Mouse (Mus musculus): Measurements from ENCODE around the gene Kndc1. TPM values are rescaled to one million over a fixed set of nuclear protein-coding genes. Genes with fewer than 3 reads are reported as not detected.
A peak's percentile ranks its signal among the peaks of the same experiment; 100 is the strongest.

The Kndc1 gene
- polyA plus RNA-seq, 1 experiment = 0.02 TPM

- Histone ChIP-seq H3K27ac (ENCODE audit: insufficient read depth, low read depth, low read length) (no peak overlapping the region), H3K4me3 (ENCODE audit: insufficient read depth, low read depth, low read length) (no peak overlapping the region), H3K36me3 (ENCODE audit: control insufficient read depth, insufficient read depth, low read length) (no peaks in the 10 kb centered on the region), H3K4me1 (ENCODE audit: control insufficient read depth, insufficient read depth, low read length) (no peaks in the 10 kb centered on the region), H3K27me3 (replicated peaks; ENCODE audit: control insufficient read depth, insufficient read depth, low read length) (peaks cover 2% of the 10 kb centered on the region; the same call in 1 of the 2 replicates)
- TF ChIP-seq POLR2A (IDR thresholded peaks at IDR 0.05; ENCODE audit: low read depth, low read length) (no peak), CTCF (conservative IDR thresholded peaks at IDR 0.05; ENCODE audit: insufficient read depth, insufficient read length, low read depth, low read length) (no peak)
- 74% methylated on average over 16 of the region's 16 CpGs for WGBS
- DNase-seq = no peak
Measured at GRCm38 (mm10) chr7:139940476-139941209, 46.1 kb downstream of the Kndc1 start.

GRCm38 (mm10) chr7:139943674-139944281 is 49.3 kb downstream of the Kndc1 start, which contains the start of gene Utf1:
Utf1 (plus strand) TSS chr7:139943789.
- 1% methylated on average over 59 of the region's 59 CpGs for WGBS
- no peaks in the 10 kb centered on the region for H3K4me1 ChIP-seq (ENCODE audit: control insufficient read depth, insufficient read depth, low read length)
- no peak within 1 kb of the TSS for H3K27ac ChIP-seq (ENCODE audit: insufficient read depth, low read depth, low read length)
- H3K4me3 ChIP-seq (ENCODE audit: insufficient read depth, low read depth, low read length) = peak within 1 kb of the TSS; percentile 18; the same call in 1 of the 2 replicates
- no peaks in the 10 kb centered on the region for H3K36me3 ChIP-seq (ENCODE audit: control insufficient read depth, insufficient read depth, low read length)
- DNase-seq = peak; percentile 17
- TF ChIP-seq POLR2A (IDR thresholded peaks at IDR 0.05; ENCODE audit: low read depth, low read length) = no peak
- no peak for TF ChIP-seq CTCF (conservative IDR thresholded peaks at IDR 0.05; ENCODE audit: insufficient read depth, insufficient read length, low read depth, low read length)
- peaks cover 2% of the 10 kb centered on the region; the same call in 1 of the 2 replicates for H3K27me3 ChIP-seq (replicated peaks; ENCODE audit: control insufficient read depth, insufficient read depth, low read length)

- Histone ChIP-seq H3K27me3 (replicated peaks; ENCODE audit: control insufficient read depth, insufficient read depth, low read length) (peaks cover 2% of the 10 kb centered on the region; the same call in 1 of the 2 replicates), H3K36me3 (ENCODE audit: control insufficient read depth, insufficient read depth, low read length) (no peaks in the 10 kb centered on the region), H3K4me3 (ENCODE audit: insufficient read depth, low read depth, low read length) (peak overlapping the region; percentile 18; the same call in 1 of the 2 replicates), H3K27ac (ENCODE audit: insufficient read depth, low read depth, low read length) (no peak overlapping the region), H3K4me1 (ENCODE audit: control insufficient read depth, insufficient read depth, low read length) (no peaks in the 10 kb centered on the region)
- DNase-seq = no peak
- no peak for TF ChIP-seq CTCF (conservative IDR thresholded peaks at IDR 0.05; ENCODE audit: insufficient read depth, insufficient read length, low read depth, low read length)
- no peak for TF ChIP-seq POLR2A (IDR thresholded peaks at IDR 0.05; ENCODE audit: low read depth, low read length)
- 10% methylated on average over 68 of the region's 68 CpGs for WGBS
Measured at GRCm38 (mm10) chr7:139944291-139945240, 50.1 kb downstream of the Kndc1 start.

- no peak overlapping the region for H3K4me3 ChIP-seq (ENCODE audit: insufficient read depth, low read depth, low read length)
- 75% methylated on average over 5 of the region's 5 CpGs for WGBS
- DNase-seq = no peak
- no peak for TF ChIP-seq POLR2A (IDR thresholded peaks at IDR 0.05; ENCODE audit: low read depth, low read length)
- TF ChIP-seq CTCF (conservative IDR thresholded peaks at IDR 0.05; ENCODE audit: insufficient read depth, insufficient read length, low read depth, low read length) = no peak
- H3K27me3 ChIP-seq (replicated peaks; ENCODE audit: control insufficient read depth, insufficient read depth, low read length) = 0 out of 2 replicates have a peak, but pooled peaks cover 2% of the 10 kb centered on the region
- H3K36me3 ChIP-seq (ENCODE audit: control insufficient read depth, insufficient read depth, low read length) = no peaks in the 10 kb centered on the region
- no peak overlapping the region for H3K27ac ChIP-seq (ENCODE audit: insufficient read depth, low read depth, low read length)
- H3K4me1 ChIP-seq (ENCODE audit: control insufficient read depth, insufficient read depth, low read length) = no peaks in the 10 kb centered on the region
Measured at GRCm38 (mm10) chr7:139945516-139945915, 51.0 kb downstream of the Kndc1 start.

- Histone ChIP-seq H3K36me3 (ENCODE audit: control insufficient read depth, insufficient read depth, low read length) (no peaks in the 10 kb centered on the region), H3K27ac (ENCODE audit: insufficient read depth, low read depth, low read length) (no peak overlapping the region), H3K4me3 (ENCODE audit: insufficient read depth, low read depth, low read length) (no peak overlapping the region), H3K27me3 (replicated peaks; ENCODE audit: control insufficient read depth, insufficient read depth, low read length) (0 out of 2 replicates have a peak, but pooled peaks cover 2% of the 10 kb centered on the region), H3K4me1 (ENCODE audit: control insufficient read depth, insufficient read depth, low read length) (no peaks in the 10 kb centered on the region)
- TF ChIP-seq CTCF (conservative IDR thresholded peaks at IDR 0.05; ENCODE audit: insufficient read depth, insufficient read length, low read depth, low read length) (no peak), POLR2A (IDR thresholded peaks at IDR 0.05; ENCODE audit: low read depth, low read length) (no peak)
- no peak for DNase-seq
- WGBS = 86% methylated on average over 5 of the region's 5 CpGs
Measured at GRCm38 (mm10) chr7:139946032-139946431, 51.5 kb downstream of the Kndc1 start.

GRCm38 (mm10) chr7:139949893-139950282 is 55.4 kb downstream of the Kndc1 start:
- no peaks in the 10 kb centered on the region for H3K4me1 ChIP-seq (ENCODE audit: control insufficient read depth, insufficient read depth, low read length)
- H3K27me3 ChIP-seq (replicated peaks; ENCODE audit: control insufficient read depth, insufficient read depth, low read length) = no peaks in the 10 kb centered on the region
- DNase-seq = peak; percentile 41
- TF ChIP-seq CTCF (conservative IDR thresholded peaks at IDR 0.05; ENCODE audit: insufficient read depth, insufficient read length, low read depth, low read length) (peak; percentile 34; the same call in 1 of the 2 replicates), POLR2A (IDR thresholded peaks at IDR 0.05; ENCODE audit: low read depth, low read length) (no peak)
- 0 out of 2 replicates have a peak overlapping the region, but pooled peaks have one; percentile 17 for H3K27ac ChIP-seq (ENCODE audit: insufficient read depth, low read depth, low read length)
- H3K36me3 ChIP-seq (ENCODE audit: control insufficient read depth, insufficient read depth, low read length) = no peaks in the 10 kb centered on the region
- H3K4me3 ChIP-seq (ENCODE audit: insufficient read depth, low read depth, low read length) = peak overlapping the region; percentile 66
- 10% methylated on average over 15 of the region's 15 CpGs for WGBS
